Mouse (Mus musculus): ENCODE data around the gene 2210017I01Rik. TPM values are rescaled to one million over a fixed set of nuclear protein-coding genes. Genes with fewer than 3 reads are reported as not detected.

2210017I01Rik gene
- total and polyA plus RNA-seq, 2 experiments from 2014 or later: not detected

- H3K9me3 ChIP-seq (ENCODE audit: low read length): no peaks in the 10 kb centered on the region
- TF ChIP-seq CTCF (IDR thresholded peaks at IDR 0.05; ENCODE audit: low read depth): no peak
- no peaks in the 10 kb centered on the region for H3K36me3 ChIP-seq (ENCODE audit: insufficient read depth, low read length)
- ATAC-seq (no peak), DNase-seq (ENCODE audit: low spot score) (no peak)
- H3K9ac ChIP-seq (replicated peaks; ENCODE audit: low read length): no peak overlapping the region
- H3K27me3 ChIP-seq (ENCODE audit: insufficient read depth, low read length): no peaks in the 10 kb centered on the region
- no peak overlapping the region for H3K4me3 ChIP-seq (ENCODE audit: low read length)
- H3K4me1 ChIP-seq (ENCODE audit: insufficient read depth, low read length): no peaks in the 10 kb centered on the region
- no peak overlapping the region for H3K4me2 ChIP-seq (ENCODE audit: low read depth, low read length)
- 95% methylated on average over 2 of the region's 2 CpGs for WGBS
- H3K27ac ChIP-seq: no peak overlapping the region
These were observed 38.5 kb downstream of the 2210017I01Rik start for GRCm38 (mm10) chr3:92568752-92569151.

- Histone ChIP-seq H3K4me3 (ENCODE audit: low read length) (no peak overlapping the region), H3K4me2 (ENCODE audit: low read depth, low read length) (no peak overlapping the region), H3K27ac (no peak overlapping the region), H3K9ac (replicated peaks; ENCODE audit: low read length) (no peak overlapping the region), H3K27me3 (ENCODE audit: insufficient read depth, low read length) (no peaks in the 10 kb centered on the region), H3K9me3 (ENCODE audit: low read length) (no peaks in the 10 kb centered on the region), H3K36me3 (ENCODE audit: insufficient read depth, low read length) (no peaks in the 10 kb centered on the region), H3K4me1 (ENCODE audit: insufficient read depth, low read length) (no peaks in the 10 kb centered on the region)
- TF ChIP-seq CTCF (IDR thresholded peaks at IDR 0.05; ENCODE audit: low read depth): peak; percentile 35
- no peak for ATAC-seq
- DNase-seq (ENCODE audit: low spot score): peak; percentile 42
These were observed 41.9 kb downstream of the 2210017I01Rik start for GRCm38 (mm10) chr3:92565418-92565817.

Other genes with a start within 250 kb of the 2210017I01Rik start
- not detected in 2 replicates for gene Sprr2f, start 242.3 kb downstream of the 2210017I01Rik start, total RNA-seq (2014; rRNA removed)
- gene Sprr2f, start 242.3 kb downstream of the 2210017I01Rik start, polyA plus RNA-seq (2015; fragmentation: Nextera tagmentation; extraction: Ambion mirVana): not detected in 2 replicates
- not detected in 2 replicates for gene Sprr2h, start 221.8 kb downstream of the 2210017I01Rik start, total RNA-seq (2014; rRNA removed)
- gene Sprr2h, start 221.8 kb downstream of the 2210017I01Rik start, polyA plus RNA-seq (2015; fragmentation: Nextera tagmentation; extraction: Ambion mirVana): not detected in 2 replicates
- gene Sprr2i, start 199.5 kb downstream of the 2210017I01Rik start, total RNA-seq (2014; rRNA removed): not detected in 2 replicates
- gene Sprr2i, start 199.5 kb downstream of the 2210017I01Rik start, polyA plus RNA-seq (2015; fragmentation: Nextera tagmentation; extraction: Ambion mirVana): not detected in 2 replicates
- not detected in 2 replicates for gene Sprr2j-ps, start 189.4 kb downstream of the 2210017I01Rik start, total RNA-seq (2014; rRNA removed)
- not detected in 2 replicates for gene Sprr2j-ps, start 189.4 kb downstream of the 2210017I01Rik start, polyA plus RNA-seq (2015; fragmentation: Nextera tagmentation; extraction: Ambion mirVana)
- 2.5 and 3.7 TPM in 2 replicates for gene Gm9774, start 178.1 kb downstream of the 2210017I01Rik start, total RNA-seq (2014; rRNA removed)
- gene Gm9774, start 178.1 kb downstream of the 2210017I01Rik start, polyA plus RNA-seq (2015; fragmentation: Nextera tagmentation; extraction: Ambion mirVana): 9.4 and 9.6 TPM in 2 replicates
- gene Sprr2k, start 174.9 kb downstream of the 2210017I01Rik start, total RNA-seq (2014; rRNA removed): not detected in 2 replicates
- not detected in 2 replicates for gene Sprr2k, start 174.9 kb downstream of the 2210017I01Rik start, polyA plus RNA-seq (2015; fragmentation: Nextera tagmentation; extraction: Ambion mirVana)
- gene Sprr1b, start 168.7 kb downstream of the 2210017I01Rik start, total RNA-seq (2014; rRNA removed): not detected in 2 replicates
- 0.18 TPM in 1 of 2 replicates, not detected in the other for gene Sprr1b, start 168.7 kb downstream of the 2210017I01Rik start, polyA plus RNA-seq (2015; fragmentation: Nextera tagmentation; extraction: Ambion mirVana)
- gene Sprr3, start 148.8 kb downstream of the 2210017I01Rik start, total RNA-seq (2014; rRNA removed): not detected in 2 replicates
- not detected in 2 replicates for gene Sprr3, start 148.8 kb downstream of the 2210017I01Rik start, polyA plus RNA-seq (2015; fragmentation: Nextera tagmentation; extraction: Ambion mirVana)
- not detected in 2 replicates for gene Sprr1a, start 121.6 kb downstream of the 2210017I01Rik start, total RNA-seq (2014; rRNA removed)
- 0.23 and 0.25 TPM in 2 replicates for gene Sprr1a, start 121.6 kb downstream of the 2210017I01Rik start, polyA plus RNA-seq (2015; fragmentation: Nextera tagmentation; extraction: Ambion mirVana)
- gene Sprr4, start 107.0 kb downstream of the 2210017I01Rik start, total RNA-seq (2014; rRNA removed): not detected in 2 replicates
- not detected in 2 replicates for gene Sprr4, start 107.0 kb downstream of the 2210017I01Rik start, polyA plus RNA-seq (2015; fragmentation: Nextera tagmentation; extraction: Ambion mirVana)
- not detected in 2 replicates for gene 2310046K23Rik, start 73.0 kb downstream of the 2210017I01Rik start, total RNA-seq (2014; rRNA removed)
- not detected in 2 replicates for gene 2310046K23Rik, start 73.0 kb downstream of the 2210017I01Rik start, polyA plus RNA-seq (2015; fragmentation: Nextera tagmentation; extraction: Ambion mirVana)
- not detected in 2 replicates for gene Ivl, start 33.8 kb downstream of the 2210017I01Rik start, total RNA-seq (2014; rRNA removed)
- gene Ivl, start 33.8 kb downstream of the 2210017I01Rik start, polyA plus RNA-seq (2015; fragmentation: Nextera tagmentation; extraction: Ambion mirVana): not detected in 2 replicates
- gene Smcp, start 18.5 kb downstream of the 2210017I01Rik start, total RNA-seq (2014; rRNA removed): not detected in 2 replicates
- gene Smcp, start 18.5 kb downstream of the 2210017I01Rik start, polyA plus RNA-seq (2015; fragmentation: Nextera tagmentation; extraction: Ambion mirVana): not detected in 2 replicates
- gene Lce6a, start 14.2 kb upstream of the 2210017I01Rik start, total RNA-seq (2014; rRNA removed): not detected in 2 replicates
- gene Lce6a, start 14.2 kb upstream of the 2210017I01Rik start, polyA plus RNA-seq (2015; fragmentation: Nextera tagmentation; extraction: Ambion mirVana): not detected in 2 replicates
- gene Lce1a1, start 40.8 kb upstream of the 2210017I01Rik start, total RNA-seq (2014; rRNA removed): not detected in 2 replicates
- gene Lce1a1, start 40.8 kb upstream of the 2210017I01Rik start, polyA plus RNA-seq (2015; fragmentation: Nextera tagmentation; extraction: Ambion mirVana): not detected in 2 replicates
- gene Lce1b, start 49.4 kb upstream of the 2210017I01Rik start, total RNA-seq (2014; rRNA removed): not detected in 2 replicates
- not detected in 2 replicates for gene Lce1b, start 49.4 kb upstream of the 2210017I01Rik start, polyA plus RNA-seq (2015; fragmentation: Nextera tagmentation; extraction: Ambion mirVana)
- gene Lce1a2, start 62.8 kb upstream of the 2210017I01Rik start, total RNA-seq (2014; rRNA removed): not detected in 2 replicates
- gene Lce1a2, start 62.8 kb upstream of the 2210017I01Rik start, polyA plus RNA-seq (2015; fragmentation: Nextera tagmentation; extraction: Ambion mirVana): not detected in 2 replicates
- not detected in 2 replicates for gene Lce1c, start 71.8 kb upstream of the 2210017I01Rik start, total RNA-seq (2014; rRNA removed)
- not detected in 2 replicates for gene Lce1c, start 71.8 kb upstream of the 2210017I01Rik start, polyA plus RNA-seq (2015; fragmentation: Nextera tagmentation; extraction: Ambion mirVana)
- not detected in 2 replicates for gene Lce1d, start 79.7 kb upstream of the 2210017I01Rik start, total RNA-seq (2014; rRNA removed)
- gene Lce1d, start 79.7 kb upstream of the 2210017I01Rik start, polyA plus RNA-seq (2015; fragmentation: Nextera tagmentation; extraction: Ambion mirVana): not detected in 2 replicates
- not detected in 2 replicates for gene Lce1e, start 101.6 kb upstream of the 2210017I01Rik start, total RNA-seq (2014; rRNA removed)
- not detected in 2 replicates for gene Lce1e, start 101.6 kb upstream of the 2210017I01Rik start, polyA plus RNA-seq (2015; fragmentation: Nextera tagmentation; extraction: Ambion mirVana)
- gene Lce1f, start 112.9 kb upstream of the 2210017I01Rik start, total RNA-seq (2014; rRNA removed): not detected in 2 replicates
- gene Lce1f, start 112.9 kb upstream of the 2210017I01Rik start, polyA plus RNA-seq (2015; fragmentation: Nextera tagmentation; extraction: Ambion mirVana): not detected in 2 replicates
- not detected in 2 replicates for gene Gm38119, start 131.6 kb upstream of the 2210017I01Rik start, total RNA-seq (2014; rRNA removed)
- gene Gm38119, start 131.6 kb upstream of the 2210017I01Rik start, polyA plus RNA-seq (2015; fragmentation: Nextera tagmentation; extraction: Ambion mirVana): not detected in 2 replicates
- gene Lce1g, start 144.8 kb upstream of the 2210017I01Rik start, total RNA-seq (2014; rRNA removed): not detected in 2 replicates
- gene Lce1g, start 144.8 kb upstream of the 2210017I01Rik start, polyA plus RNA-seq (2015; fragmentation: Nextera tagmentation; extraction: Ambion mirVana): 0.20 TPM in 1 of 2 replicates, not detected in the other
- gene Lce1h, start 157.6 kb upstream of the 2210017I01Rik start, total RNA-seq (2014; rRNA removed): not detected in 2 replicates
- gene Lce1h, start 157.6 kb upstream of the 2210017I01Rik start, polyA plus RNA-seq (2015; fragmentation: Nextera tagmentation; extraction: Ambion mirVana): not detected in 2 replicates
- not detected in 2 replicates for gene Lce1i, start 171.4 kb upstream of the 2210017I01Rik start, total RNA-seq (2014; rRNA removed)
- not detected in 2 replicates for gene Lce1i, start 171.4 kb upstream of the 2210017I01Rik start, polyA plus RNA-seq (2015; fragmentation: Nextera tagmentation; extraction: Ambion mirVana)
- not detected in 2 replicates for gene Lce1j, start 183.0 kb upstream of the 2210017I01Rik start, total RNA-seq (2014; rRNA removed)
- gene Lce1j, start 183.0 kb upstream of the 2210017I01Rik start, polyA plus RNA-seq (2015; fragmentation: Nextera tagmentation; extraction: Ambion mirVana): not detected in 2 replicates
- not detected in 2 replicates for gene Lce1k, start 200.4 kb upstream of the 2210017I01Rik start, total RNA-seq (2014; rRNA removed)
- not detected in 2 replicates for gene Lce1k, start 200.4 kb upstream of the 2210017I01Rik start, polyA plus RNA-seq (2015; fragmentation: Nextera tagmentation; extraction: Ambion mirVana)
- not detected in 2 replicates for gene Kprp, start 219.8 kb upstream of the 2210017I01Rik start, total RNA-seq (2014; rRNA removed)
- not detected in 2 replicates for gene Kprp, start 219.8 kb upstream of the 2210017I01Rik start, polyA plus RNA-seq (2015; fragmentation: Nextera tagmentation; extraction: Ambion mirVana)
- not detected in 2 replicates for gene Lce1l, start 243.8 kb upstream of the 2210017I01Rik start, total RNA-seq (2014; rRNA removed)
- not detected in 2 replicates for gene Lce1l, start 243.8 kb upstream of the 2210017I01Rik start, polyA plus RNA-seq (2015; fragmentation: Nextera tagmentation; extraction: Ambion mirVana)

Measured in hindbrain, postnatal 0 days (tissue).